Mouse (Mus musculus) ES-Bruce4 (cell line): ENCODE measurements around the gene Gm49354. TPM values are rescaled to one million over a fixed set of nuclear protein-coding genes. Genes with fewer than 3 reads are reported as not detected.

Experiments used
- H3K27ac ChIP-seq: 2 replicates; pipeline ENCODE4 v1.5.1; 2012; ENCODE audit warnings: low read length, inconsistent platforms; ENCODE audit not compliant: insufficient read depth
- H3K27me3 ChIP-seq: 2 replicates; pipeline ENCODE4 v1.6.1; 2012; ENCODE audit warnings: mild to moderate bottlenecking, low read length, inconsistent platforms; ENCODE audit not compliant: control insufficient read depth, poor library complexity, insufficient read depth, severe bottlenecking
- H3K36me3 ChIP-seq: 2 replicates; pipeline ENCODE4 v1.6.1; 2012; ENCODE audit warnings: inconsistent platforms, mild to moderate bottlenecking, low read length, moderate library complexity; ENCODE audit not compliant: control insufficient read depth, poor library complexity, insufficient read depth, severe bottlenecking
- H3K4me1 ChIP-seq: one replicate; pipeline ENCODE4 v1.8.1; 2011; ENCODE audit warnings: low read length; ENCODE audit not compliant: control insufficient read depth, insufficient read depth
- H3K4me3 ChIP-seq: 2 replicates; pipeline ENCODE4 v1.5.1; 2011; ENCODE audit warnings: low read depth, mild to moderate bottlenecking, low read length
- H3K9ac ChIP-seq: 2 replicates; pipeline ENCODE4 v1.6.1; 2012; ENCODE audit warnings: low read depth, mild to moderate bottlenecking, inconsistent platforms; ENCODE audit not compliant: poor library complexity, severe bottlenecking
- H3K9me3 ChIP-seq: replicated peaks from 2 replicates; pipeline ENCODE4 v1.6.1; 2012; ENCODE audit warnings: mild to moderate bottlenecking, low read length, inconsistent platforms; ENCODE audit not compliant: control insufficient read depth, poor library complexity, insufficient read depth, severe bottlenecking
- CTCF ChIP-seq: IDR thresholded peaks from one replicate; pipeline ENCODE4 v1.8.1; 2011; ENCODE audit warnings: low read depth, low read length
- EP300 ChIP-seq: IDR thresholded peaks from 2 replicates; pipeline ENCODE4 v1.6.1; 2011; ENCODE audit warnings: low read depth, low read length; ENCODE audit not compliant: insufficient read depth
- POLR2A ChIP-seq: IDR thresholded peaks from one replicate; pipeline ENCODE4 v1.8.1; 2011; ENCODE audit warnings: low read length; ENCODE audit not compliant: insufficient read depth
- polyA plus RNA-seq: library from polyadenylated mRNA; stranded (reverse); fragments of >200 nt; gene quantifications from 2 replicates; pipeline ENCODE4 v1.2.4, GENCODE M21; 2011; ENCODE audit warnings: low read depth; ENCODE audit not compliant: missing spikeins, insufficient read depth, insufficient read length

The Gm49354 gene
- polyA plus RNA-seq, 1 experiment, result not detected

DNA sequence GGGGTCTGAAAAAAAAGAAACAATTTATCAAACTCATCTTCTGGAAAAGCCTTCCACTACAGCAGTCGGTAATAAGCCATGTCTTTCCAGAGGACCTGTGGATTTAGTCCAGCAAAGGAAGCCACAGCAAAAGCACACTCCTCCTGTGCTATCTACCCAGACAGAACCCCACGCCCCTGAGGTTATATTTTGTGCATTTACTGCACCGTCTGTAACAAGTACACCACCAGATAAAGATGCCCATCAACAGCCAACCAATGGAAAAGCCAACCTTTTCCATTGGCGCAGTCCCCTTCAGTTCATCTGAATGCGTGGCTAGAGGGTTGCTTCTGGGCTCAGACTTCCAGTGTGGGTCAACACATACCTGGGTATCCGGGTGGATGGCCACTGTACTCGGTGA lies 19.3 kb downstream of the Gm49354 start:
- Histone ChIP-seq H3K9ac (no peak overlapping the region), H3K36me3 (peaks cover 8% of the 10 kb centered on the region), H3K4me3 (no peak overlapping the region)

GRCm38 (mm10) chr13:59756906-59757305 lies 25.1 kb downstream of the Gm49354 start:
- Histone ChIP-seq H3K36me3 (peaks cover 11% of the 10 kb centered on the region), H3K9me3 (no peaks in the 10 kb centered on the region)
- TF ChIP-seq CTCF (no peak), POLR2A (no peak), EP300 (no peak)

More for the DNA sequence above, 19.3 kb downstream of the Gm49354 start:
- H3K27me3 ChIP-seq, result no peaks in the 10 kb centered on the region
- H3K9me3 ChIP-seq, result no peaks in the 10 kb centered on the region
- H3K27ac ChIP-seq, result no peak overlapping the region
- no peaks in the 10 kb centered on the region for H3K4me1 ChIP-seq
- TF ChIP-seq EP300 (no peak), POLR2A (no peak), CTCF (no peak)

GRCm38 (mm10) chr13:59750310-59750709 lies 31.7 kb downstream of the Gm49354 start:
- H3K4me3 ChIP-seq, result no peak overlapping the region
- no peak overlapping the region for H3K9ac ChIP-seq
- H3K9me3 ChIP-seq, result no peaks in the 10 kb centered on the region
- no peaks in the 10 kb centered on the region for H3K36me3 ChIP-seq
- H3K4me1 ChIP-seq, result peaks cover 2% of the 10 kb centered on the region
- H3K27ac ChIP-seq, result no peak overlapping the region
- TF ChIP-seq EP300, result no peak
- no peak for TF ChIP-seq POLR2A
- no peak for TF ChIP-seq CTCF
- no peaks in the 10 kb centered on the region for H3K27me3 ChIP-seq

More at GRCm38 (mm10) chr13:59756906-59757305, 25.1 kb downstream of the Gm49354 start:
- Histone ChIP-seq H3K9ac (no peak overlapping the region), H3K4me1 (no peaks in the 10 kb centered on the region), H3K27me3 (no peaks in the 10 kb centered on the region), H3K4me3 (no peak overlapping the region), H3K27ac (no peak overlapping the region)

- no peaks in the 10 kb centered on the region for H3K9me3 ChIP-seq
- H3K4me3 ChIP-seq, result no peak within 1 kb of the TSS
- H3K9ac ChIP-seq, result no peak within 1 kb of the TSS
- no peaks in the 10 kb centered on the region for H3K36me3 ChIP-seq
- H3K27me3 ChIP-seq, result no peaks in the 10 kb centered on the region
- H3K4me1 ChIP-seq, result peaks cover 2% of the 10 kb centered on the region
- TF ChIP-seq CTCF (no peak), EP300 (no peak), POLR2A (no peak)
- H3K27ac ChIP-seq, result no peak within 1 kb of the TSS
Measured at GRCm38 (mm10) chr13:59746711-59747110, 35.3 kb downstream of the Gm49354 start, which contains the start of gene 1700014D04Rik. TSS of gene 1700014D04Rik (minus strand) at chr13:59746752.

- no peak overlapping the region for H3K9ac ChIP-seq
- TF ChIP-seq POLR2A, result no peak
- no peak for TF ChIP-seq EP300
- no peak for TF ChIP-seq CTCF
- H3K4me3 ChIP-seq, result no peak overlapping the region
Measured at GRCm38 (mm10) chr13:59746164-59746563, 35.9 kb downstream of the Gm49354 start.

DNA sequence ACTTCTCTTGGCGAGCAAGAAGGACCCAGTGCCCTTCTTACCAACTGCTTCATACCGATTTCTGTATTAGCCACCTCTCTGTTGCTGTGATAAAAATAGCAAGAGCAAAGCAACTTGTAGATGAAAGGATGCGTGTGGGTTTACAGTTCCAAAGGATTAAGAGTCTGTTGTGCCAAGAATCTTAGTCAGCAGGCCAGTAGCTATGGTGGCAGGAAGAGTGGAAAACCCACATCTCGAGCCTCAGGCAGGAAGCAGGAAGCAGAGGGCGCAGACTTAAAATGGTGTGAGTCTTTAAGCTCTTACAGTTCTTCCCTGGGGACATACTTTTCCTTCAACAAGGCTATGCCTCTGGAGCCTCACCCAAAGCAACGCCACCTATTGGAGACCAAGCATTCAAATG lies 36.6 kb downstream of the Gm49354 start:
- Histone ChIP-seq H3K4me1 (no peaks in the 10 kb centered on the region), H3K9me3 (no peaks in the 10 kb centered on the region), H3K9ac (no peak overlapping the region), H3K27ac (no peak overlapping the region), H3K4me3 (no peak overlapping the region), H3K27me3 (no peaks in the 10 kb centered on the region), H3K36me3 (no peaks in the 10 kb centered on the region)
- no peak for TF ChIP-seq POLR2A
- no peak for TF ChIP-seq EP300
- no peak for TF ChIP-seq CTCF

More at GRCm38 (mm10) chr13:59746164-59746563, 35.9 kb downstream of the Gm49354 start:
- H3K27ac ChIP-seq, result no peak overlapping the region
- no peaks in the 10 kb centered on the region for H3K4me1 ChIP-seq
- H3K36me3 ChIP-seq, result no peaks in the 10 kb centered on the region
- no peaks in the 10 kb centered on the region for H3K9me3 ChIP-seq
- H3K27me3 ChIP-seq, result no peaks in the 10 kb centered on the region
